Comparison of ENCODE assay signal across 26 mouse cellular contexts in the genomic region with DNA sequence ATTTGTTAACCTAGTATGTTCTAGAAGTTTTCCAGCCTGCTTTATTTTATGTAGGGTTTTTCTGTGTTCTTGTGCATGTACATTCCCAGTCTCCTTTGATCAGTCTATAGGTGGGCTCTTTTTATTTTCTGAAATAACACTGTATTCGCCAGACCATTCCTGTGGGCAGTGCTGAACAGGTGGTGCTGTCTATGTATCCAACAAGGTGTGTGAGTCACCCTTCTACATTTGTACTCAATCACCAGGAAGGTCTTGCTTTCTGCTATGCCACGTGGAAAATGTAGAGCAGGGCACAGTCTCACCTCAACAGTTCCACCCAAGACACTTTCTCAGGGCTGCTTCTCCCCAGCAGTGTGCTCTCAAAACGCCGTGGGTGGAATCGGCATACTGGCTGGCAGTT. TPM values are rescaled to one million over a fixed set of nuclear protein-coding genes. Genes with fewer than 3 reads are reported as not detected.
DNase-seq lines count a peak whose midpoint lies in the region; ATAC-seq and TF ChIP-seq lines count a peak whose summit lies in the region.
"Had no signal": no experiment of that assay in that cellular context is flagged by ENCODE, and none has a peak within 500 bp of the region (broad histone marks: within the 10 kb centered on the region; RNA-seq: fewer than 3 reads in every experiment).

No protein-coding gene starts in this region.

- no peak for ATAC-seq in intestine, embryonic 14.5 days (replicated peaks; ENCODE audit: low FRiP score, low TSS enrichment, low read depth)
- ATAC-seq in intestine, embryonic 15.5 days = no peak
- ATAC-seq in liver, embryonic 13.5 days (ENCODE audit: low read depth) = no peak
- no peak for ATAC-seq in liver, embryonic 16.5 days (ENCODE audit: low read depth)
- ATAC-seq in midbrain, embryonic 14.5 days (ENCODE audit: low FRiP score, low TSS enrichment) = no peak
- ATAC-seq: activated CD4-positive, CD25-positive, alpha-beta regulatory T cell, adult 4 months; CD4-positive, CD25-positive, alpha-beta regulatory T cell, adult 4 months; forebrain, embryonic 15.5 days; hindbrain, embryonic 16.5 days had no signal

- TF ChIP-seq POLR2A in MEL (IDR thresholded peaks at IDR 0.05; ENCODE audit: control insufficient read depth in 1 of 2, insufficient read depth in 1 of 2, low read depth in 1 of 2, low read length in 2 of 2, poor library complexity in 1 of 2) = no peak

- TF ChIP-seq EP300 in MEL (IDR thresholded peaks at IDR 0.05; ENCODE audit: low read depth in 1 of 2, low read length in 2 of 2) = no peak

- no peak overlapping the region for H3K27ac ChIP-seq in intestine, embryonic 14.5 days (ENCODE audit: low read depth)
- H3K27ac ChIP-seq in intestine, embryonic 15.5 days = no peak overlapping the region
- peak overlapping the region; percentile 15 for H3K27ac ChIP-seq in MEL (ENCODE audit: control insufficient read depth, low read depth, low read length)
- H3K27ac ChIP-seq in liver, embryonic 13.5 days = peak overlapping the region; percentile 80
- peak overlapping the region; percentile 50; the same call in 1 of the 2 replicates for H3K27ac ChIP-seq in liver, embryonic 16.5 days (ENCODE audit: low read length)
- H3K27ac ChIP-seq in midbrain, embryonic 14.5 days (replicated peaks; ENCODE audit: low read depth, low read length) = no peak overlapping the region
- H3K27ac ChIP-seq: forebrain, embryonic 12.5 days; forebrain, embryonic 15.5 days; heart, embryonic 15.5 days; hindbrain, embryonic 10.5 days; hindbrain, embryonic 13.5 days had no signal

- no peak overlapping the region for H3K4me2 ChIP-seq in intestine, embryonic 14.5 days (ENCODE audit: low read length)
- no peak overlapping the region for H3K4me2 ChIP-seq in intestine, embryonic 15.5 days (replicated peaks)
- H3K4me2 ChIP-seq in liver, embryonic 13.5 days = peak overlapping the region; percentile 42
- peak overlapping the region; percentile 44 for H3K4me2 ChIP-seq in liver, embryonic 16.5 days (ENCODE audit: low read depth, low read length)
- H3K4me2 ChIP-seq in midbrain, embryonic 14.5 days (ENCODE audit: low read length) = no peak overlapping the region
- H3K4me2 ChIP-seq: forebrain, embryonic 12.5 days; forebrain, embryonic 15.5 days; heart, embryonic 12.5 days; heart, embryonic 15.5 days; hindbrain, embryonic 13.5 days had no signal

- 89% methylated on average over 5 of the region's 5 CpGs for WGBS in intestine, embryonic 14.5 days
- WGBS in intestine, embryonic 15.5 days = 90% methylated on average over 5 of the region's 5 CpGs
- WGBS in liver, embryonic 13.5 days (ENCODE audit: insufficient replicate concordance) = 78% methylated on average over 5 of the region's 5 CpGs
- whole genome bisulfite sequencing in liver, embryonic 16.5 days (ENCODE audit: insufficient replicate concordance) = 76% methylated on average over 5 of the region's 5 CpGs
- 88% methylated on average over 5 of the region's 5 CpGs for WGBS in midbrain, embryonic 14.5 days

- H3K9me3 ChIP-seq in intestine, embryonic 14.5 days (ENCODE audit: control insufficient read depth, low read length) = no peaks in the 10 kb centered on the region
- H3K9me3 ChIP-seq in intestine, embryonic 15.5 days = no peaks in the 10 kb centered on the region
- H3K9me3 ChIP-seq in MEL (replicated peaks; ENCODE audit: insufficient read depth, low read length) = no peaks in the 10 kb centered on the region
- no peaks in the 10 kb centered on the region for H3K9me3 ChIP-seq in liver, embryonic 13.5 days (replicated peaks)
- H3K9me3 ChIP-seq in liver, embryonic 16.5 days (replicated peaks; ENCODE audit: control insufficient read depth, low read length) = no peaks in the 10 kb centered on the region
- H3K9me3 ChIP-seq in midbrain, embryonic 14.5 days (ENCODE audit: control insufficient read depth, low read length) = no peaks in the 10 kb centered on the region
- H3K9me3 ChIP-seq: forebrain, embryonic 12.5 days; forebrain, embryonic 15.5 days; heart, embryonic 12.5 days; heart, embryonic 15.5 days; hindbrain, embryonic 10.5 days; hindbrain, embryonic 13.5 days had no signal

- H3K4me3 ChIP-seq in intestine, embryonic 14.5 days (ENCODE audit: low read depth, low read length) = no peak overlapping the region
- H3K4me3 ChIP-seq in intestine, embryonic 15.5 days (replicated peaks) = no peak overlapping the region
- no peak overlapping the region for H3K4me3 ChIP-seq in MEL (ENCODE audit: control insufficient read depth in 1 of 2, insufficient read depth in 1 of 2, low read depth in 2 of 2, low read length in 2 of 2)
- H3K4me3 ChIP-seq in liver, embryonic 13.5 days (replicated peaks) = no peak overlapping the region
- H3K4me3 ChIP-seq in liver, embryonic 16.5 days (ENCODE audit: low read depth, low read length) = no peak overlapping the region
- H3K4me3 ChIP-seq in midbrain, embryonic 14.5 days (replicated peaks; ENCODE audit: low read depth, low read length) = no peak overlapping the region
- H3K4me3 ChIP-seq: forebrain, embryonic 12.5 days; forebrain, embryonic 15.5 days; heart, embryonic 12.5 days; heart, embryonic 15.5 days; hindbrain, embryonic 10.5 days; hindbrain, embryonic 13.5 days had no signal

- TF ChIP-seq CTCF in MEL (IDR thresholded peaks at IDR 0.05 in 2 of 3, conservative IDR thresholded peaks at IDR 0.05 in 1 of 3; ENCODE audit: control insufficient read depth in 1 of 3, insufficient read depth in 1 of 3, low read depth in 2 of 3, low read length in 3 of 3, poor library complexity in 1 of 3, severe bottlenecking in 1 of 3) = no peak

- H3K36me3 ChIP-seq in intestine, embryonic 14.5 days (ENCODE audit: control insufficient read depth, insufficient read depth, low read length) = no peaks in the 10 kb centered on the region
- H3K36me3 ChIP-seq in intestine, embryonic 15.5 days = no peaks in the 10 kb centered on the region
- H3K36me3 ChIP-seq in MEL (ENCODE audit: control insufficient read depth in 1 of 2, insufficient read depth in 2 of 2, low read length in 2 of 2) = peaks cover 2 to 34% of the 10 kb centered on the region in 2 experiments; a peak in 3 of 4 replicates
- H3K36me3 ChIP-seq in liver, embryonic 13.5 days = peaks cover 7% of the 10 kb centered on the region; the same call in 1 of the 2 replicates
- no peaks in the 10 kb centered on the region for H3K36me3 ChIP-seq in liver, embryonic 16.5 days (ENCODE audit: control insufficient read depth, insufficient read depth)
- no peaks in the 10 kb centered on the region for H3K36me3 ChIP-seq in midbrain, embryonic 14.5 days (ENCODE audit: control insufficient read depth, insufficient read depth, low read length)
- H3K36me3 ChIP-seq: forebrain, embryonic 12.5 days; forebrain, embryonic 15.5 days; heart, embryonic 12.5 days; heart, embryonic 15.5 days; hindbrain, embryonic 10.5 days; hindbrain, embryonic 13.5 days had no signal

- H3K9ac ChIP-seq in intestine, embryonic 14.5 days (ENCODE audit: low read length) = no peak overlapping the region
- no peak overlapping the region for H3K9ac ChIP-seq in intestine, embryonic 15.5 days
- H3K9ac ChIP-seq in MEL (ENCODE audit: control insufficient read depth, low read depth, low read length, poor library complexity, severe bottlenecking) = no peak overlapping the region
- H3K9ac ChIP-seq in liver, embryonic 13.5 days = peak overlapping the region; percentile 43
- no peak overlapping the region for H3K9ac ChIP-seq in liver, embryonic 16.5 days (ENCODE audit: low read depth, low read length)
- H3K9ac ChIP-seq in midbrain, embryonic 14.5 days (replicated peaks; ENCODE audit: low read length) = no peak overlapping the region
- H3K9ac ChIP-seq: forebrain, embryonic 12.5 days; forebrain, embryonic 15.5 days; heart, embryonic 12.5 days; heart, embryonic 15.5 days; hindbrain, embryonic 13.5 days had no signal

- H3K4me1 ChIP-seq in intestine, embryonic 14.5 days (replicated peaks; ENCODE audit: control insufficient read depth, insufficient read depth, low read length) = peaks cover 5% of the 10 kb centered on the region; the same call in 1 of the 2 replicates
- no peaks in the 10 kb centered on the region for H3K4me1 ChIP-seq in intestine, embryonic 15.5 days (replicated peaks)
- H3K4me1 ChIP-seq in MEL (ENCODE audit: control insufficient read depth in 1 of 2, insufficient read depth in 2 of 2, low read length in 2 of 2) = peaks cover 17 to 23% of the 10 kb centered on the region in 2 experiments
- peaks cover 40% of the 10 kb centered on the region for H3K4me1 ChIP-seq in liver, embryonic 13.5 days (replicated peaks)
- H3K4me1 ChIP-seq in liver, embryonic 16.5 days (ENCODE audit: control insufficient read depth, low read depth, low read length) = peaks cover 17% of the 10 kb centered on the region
- no peaks in the 10 kb centered on the region for H3K4me1 ChIP-seq in midbrain, embryonic 14.5 days (ENCODE audit: control insufficient read depth, insufficient read depth, low read length)
- H3K4me1 ChIP-seq: forebrain, embryonic 15.5 days; heart, embryonic 12.5 days; heart, embryonic 15.5 days; hindbrain, embryonic 13.5 days had no signal

- H3K27me3 ChIP-seq in intestine, embryonic 14.5 days (replicated peaks; ENCODE audit: control insufficient read depth, insufficient read depth, low read length) = no peaks in the 10 kb centered on the region
- H3K27me3 ChIP-seq in intestine, embryonic 15.5 days (replicated peaks) = no peaks in the 10 kb centered on the region
- H3K27me3 ChIP-seq in MEL (ENCODE audit: control insufficient read depth in 1 of 2, insufficient read depth in 2 of 2, low read length in 2 of 2) = no peaks in the 10 kb centered on the region
- no peaks in the 10 kb centered on the region for H3K27me3 ChIP-seq in liver, embryonic 13.5 days
- H3K27me3 ChIP-seq in liver, embryonic 16.5 days (ENCODE audit: control insufficient read depth, insufficient read depth, low read depth, low read length) = no peaks in the 10 kb centered on the region
- H3K27me3 ChIP-seq in midbrain, embryonic 14.5 days (ENCODE audit: control insufficient read depth, insufficient read depth, low read length) = peaks cover 2% of the 10 kb centered on the region; the same call in 1 of the 2 replicates
- H3K27me3 ChIP-seq: forebrain, embryonic 12.5 days; forebrain, embryonic 15.5 days; heart, embryonic 12.5 days; heart, embryonic 15.5 days; hindbrain, embryonic 13.5 days had no signal

- H3K79me2 ChIP-seq in MEL (ENCODE audit: control insufficient read depth, insufficient read depth, low read length, poor library complexity) = no peaks in the 10 kb centered on the region

- no peak for TF ChIP-seq RAD21 in MEL (IDR thresholded peaks at IDR 0.05; ENCODE audit: low read depth, low read length)

- peak; percentile 16 for DNase-seq in intestine, embryonic 14.5 days (ENCODE audit: low spot score)
- no peak for DNase-seq in MEL (ENCODE audit: low read depth, low spot score)
- no peak for DNase-seq in liver, embryonic 13.5 days
- DNase-seq in midbrain, embryonic 14.5 days = no peak
- no peak for DNase-seq in natural killer cell, adult 2 months (ENCODE audit: low spot score in 2 of 2)
- DNase-seq: adrenal gland, adult 8-10 months; adrenal gland, postnatal 36 days; cerebellum, adult 18-20 months; cerebellum, adult 9-10 months; cerebellum, postnatal 14 days; gastrocnemius, postnatal 25 days; heart, adult 18-20 months; heart, postnatal 10 days; heart, postnatal 36 days had no signal

RNA-seq across cellular contexts. Expression of a gene that starts 16.7 kb away (rescaled TPM):
- not detected in 2 replicates for polyA plus RNA-seq in intestine, embryonic 14.5 days (2014; fragmentation: Nextera tagmentation; extraction: Ambion mirVana)
- not detected in 2 replicates for polyA plus RNA-seq in intestine, embryonic 15.5 days (2015; fragmentation: Nextera tagmentation; extraction: Ambion mirVana)
- 0.08 TPM in 1 of 2 replicates, not detected in the other for total RNA-seq in MEL (2012; rRNA removed)
- not detected for polyA plus RNA-seq in MEL (2012; ENCODE audit: insufficient read depth in 1 of 2, insufficient read length in 2 of 2, low read depth in 1 of 2, low replicate concordance in 2 of 2, missing spikeins in 1 of 2)
- polyA plus RNA-seq in liver, embryonic 13.5 days (2015; fragmentation: Nextera tagmentation; extraction: Ambion mirVana) = not detected in 2 replicates
- not detected in 2 replicates for polyA plus RNA-seq in liver, embryonic 16.5 days (2015; fragmentation: Nextera tagmentation; extraction: Ambion mirVana)
- polyA plus RNA-seq in midbrain, embryonic 14.5 days (2014; fragmentation: Nextera tagmentation; extraction: Ambion mirVana) = not detected in 2 replicates
- total RNA-seq: adrenal gland, postnatal 36 days; gastrocnemius, adult 8-10 months; heart, postnatal 10 days; heart, postnatal 36 days had no signal
- polyA plus RNA-seq: activated CD4-positive, CD25-positive, alpha-beta regulatory T cell, adult 4 months; CD4-positive, CD25-positive, alpha-beta regulatory T cell, adult 4 months; forebrain, embryonic 12.5 days; forebrain, embryonic 15.5 days; heart, embryonic 12.5 days; heart, embryonic 15.5 days; hindbrain, embryonic 13.5 days; hindbrain, embryonic 16.5 days had no signal

RNA-seq across cellular contexts. Expression of a gene that starts 28.9 kb away (rescaled TPM):
- 2.4 and 2.5 TPM in 2 replicates for polyA plus RNA-seq in intestine, embryonic 14.5 days (2014; fragmentation: Nextera tagmentation; extraction: Ambion mirVana)
- 1.7 and 1.8 TPM in 2 replicates for polyA plus RNA-seq in intestine, embryonic 15.5 days (2015; fragmentation: Nextera tagmentation; extraction: Ambion mirVana)
- not detected in 2 replicates for total RNA-seq in MEL (2012; rRNA removed)
- polyA plus RNA-seq in MEL (2012; ENCODE audit: insufficient read depth in 1 of 2, insufficient read length in 2 of 2, low read depth in 1 of 2, low replicate concordance in 2 of 2, missing spikeins in 1 of 2) = not detected
- 0.16 and 0.27 TPM in 2 replicates for polyA plus RNA-seq in liver, embryonic 13.5 days (2015; fragmentation: Nextera tagmentation; extraction: Ambion mirVana)
- not detected in 2 replicates for polyA plus RNA-seq in liver, embryonic 16.5 days (2015; fragmentation: Nextera tagmentation; extraction: Ambion mirVana)
- polyA plus RNA-seq in midbrain, embryonic 14.5 days (2014; fragmentation: Nextera tagmentation; extraction: Ambion mirVana) = not detected in 2 replicates
- total RNA-seq: adrenal gland, adult 8-10 months; adrenal gland, postnatal 36 days; heart, adult 18-20 months; heart, postnatal 36 days had no signal
- polyA plus RNA-seq: activated CD4-positive, CD25-positive, alpha-beta regulatory T cell, adult 4 months; CD4-positive, CD25-positive, alpha-beta regulatory T cell, adult 4 months; forebrain, embryonic 15.5 days had no signal

Comparison
In these comparisons a context has a peak if more than half of its experiments do, and no peak if none do; other contexts are left out.
1. H3K27ac ChIP-seq: peak in MEL (single experiment), liver, embryonic 13.5 days (single experiment) and liver, embryonic 16.5 days (single experiment); none in intestine, embryonic 14.5 days (single experiment), intestine, embryonic 15.5 days (single experiment) and midbrain, embryonic 14.5 days (single experiment).
2. H3K4me2 ChIP-seq: peak in liver, embryonic 13.5 days (single experiment) and liver, embryonic 16.5 days (single experiment); none in intestine, embryonic 14.5 days (single experiment), intestine, embryonic 15.5 days (single experiment) and midbrain, embryonic 14.5 days (single experiment).